Mouse (Mus musculus): ENCODE results near the gene 1700029I15Rik.
"Not testable (repeated sequence)": the region's sequence is repeated elsewhere in the genome, so short reads cannot be mapped to it uniquely, and the experiment has no call there.

The 1700029I15Rik gene

DNA sequence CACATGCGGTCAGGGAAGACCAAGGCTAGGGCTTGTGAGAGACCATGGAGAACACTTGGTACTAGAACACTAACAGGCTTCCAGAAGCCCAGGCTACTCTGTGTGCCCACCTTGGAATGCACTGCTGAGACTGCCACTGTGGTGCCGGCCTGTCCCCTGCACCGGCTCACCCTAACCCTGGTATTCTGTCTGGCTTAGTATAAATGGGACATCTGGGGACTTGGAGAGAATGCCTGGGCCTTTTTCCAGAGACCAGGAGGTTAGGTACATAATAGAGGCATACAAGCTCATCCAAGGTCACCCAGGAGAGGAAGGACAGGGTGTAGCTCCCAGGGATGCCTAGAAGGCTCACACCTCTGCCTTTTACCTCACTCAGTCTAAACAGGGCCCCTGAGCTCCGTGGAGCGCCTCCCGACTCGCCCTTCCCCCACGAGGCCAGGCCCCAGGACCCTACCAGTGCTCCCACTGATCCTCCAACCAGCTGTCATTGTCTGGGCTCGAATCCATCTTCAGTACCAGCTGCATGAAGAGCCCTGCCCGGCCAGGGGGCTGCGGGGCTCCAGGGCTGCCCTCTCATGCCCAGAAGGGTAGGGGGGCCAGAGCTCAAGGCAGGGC lies 9.5 kb downstream of the 1700029I15Rik start:
- peak; percentile 33 for DNase-seq (ENCODE audit: low read depth, low spot score)

DNA sequence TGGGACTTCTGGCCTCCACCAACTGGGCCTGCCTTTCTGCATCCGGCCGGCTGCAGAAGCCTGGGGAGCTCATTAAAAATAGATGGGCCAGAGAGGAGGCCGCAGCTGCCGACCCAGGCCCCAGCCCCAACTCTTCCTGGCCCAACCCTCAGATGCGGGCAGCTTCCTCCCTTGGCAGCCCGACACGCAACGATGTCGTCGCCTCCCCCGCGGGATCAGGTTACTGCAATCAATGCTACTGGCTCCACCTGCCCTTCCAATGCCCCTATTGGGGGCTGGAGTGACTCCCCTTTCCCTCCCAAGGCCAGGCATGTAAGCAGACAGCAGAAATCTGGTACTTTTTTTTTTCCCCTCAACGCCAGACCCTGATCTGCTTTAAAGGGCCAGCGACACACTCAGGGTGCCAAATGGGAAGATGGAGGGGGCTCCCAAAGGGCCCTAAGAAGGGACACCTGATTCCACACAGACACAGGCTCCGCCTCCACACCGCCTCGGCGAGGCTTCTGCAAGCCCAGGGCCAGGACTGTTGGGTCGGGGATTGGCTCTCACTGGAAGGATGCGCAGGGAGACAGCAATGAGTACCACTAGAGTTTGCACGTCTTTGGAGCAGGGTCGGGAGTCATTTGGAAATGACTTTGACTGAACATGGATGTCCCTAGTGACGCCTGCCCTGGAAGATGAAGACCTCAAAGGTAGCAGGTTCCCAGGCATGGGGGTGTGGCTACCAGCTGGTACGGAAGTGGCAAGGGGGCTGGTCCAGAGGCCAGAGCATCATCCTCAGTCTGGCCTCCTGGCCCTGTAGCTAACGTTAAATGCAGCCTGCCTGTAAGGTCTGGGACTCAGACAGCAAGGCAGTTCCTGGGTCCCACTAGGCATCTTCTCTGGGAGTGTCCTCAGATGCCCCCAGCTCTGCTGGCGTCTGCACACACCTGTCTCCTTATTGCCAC lies 10.3 kb downstream of the 1700029I15Rik start:
- peak; percentile 76 for DNase-seq (ENCODE audit: low read depth, low spot score)

DNA sequence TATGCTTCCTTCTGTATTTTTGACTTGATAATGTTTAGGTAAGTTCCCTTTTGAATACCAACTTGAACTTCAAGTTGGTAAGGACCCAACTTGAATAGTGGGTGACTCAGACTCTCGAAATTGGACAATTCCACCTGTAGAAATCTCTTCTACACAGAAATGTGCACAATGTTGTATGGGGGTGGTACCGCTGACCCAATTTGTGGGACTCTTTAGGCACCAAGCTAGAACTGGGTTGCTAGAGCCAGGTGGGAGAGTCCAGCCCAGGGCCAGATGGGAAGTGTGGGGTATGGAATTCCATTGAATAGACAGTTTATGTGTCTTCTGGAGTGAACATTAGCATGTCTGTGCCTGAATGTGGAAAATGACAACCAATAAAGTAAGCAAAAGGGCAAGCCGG lies 13.2 kb downstream of the 1700029I15Rik start:
- DNase-seq (ENCODE audit: low read depth, low spot score), result no peak

DNA sequence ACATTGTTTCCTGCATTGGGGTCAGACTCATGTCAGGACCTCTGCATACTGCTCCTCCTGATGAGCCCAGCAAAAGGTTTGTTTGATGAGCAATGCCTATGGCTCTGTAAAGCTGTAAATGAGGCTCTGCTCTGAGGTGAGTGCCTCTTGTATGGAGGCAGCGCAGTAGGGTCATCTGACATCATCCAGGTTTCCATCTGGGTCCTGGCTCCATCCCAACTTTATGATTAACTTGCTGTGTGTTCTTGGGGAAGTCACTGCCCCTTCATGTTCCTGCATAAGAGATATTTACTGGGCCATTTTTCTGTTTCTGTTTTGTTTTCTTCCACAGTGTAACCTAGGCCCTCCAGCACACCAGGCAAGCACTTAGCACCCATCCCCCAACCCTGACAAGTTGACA lies 15.1 kb downstream of the 1700029I15Rik start:
- no peak for DNase-seq (ENCODE audit: low read depth, low spot score)

DNA sequence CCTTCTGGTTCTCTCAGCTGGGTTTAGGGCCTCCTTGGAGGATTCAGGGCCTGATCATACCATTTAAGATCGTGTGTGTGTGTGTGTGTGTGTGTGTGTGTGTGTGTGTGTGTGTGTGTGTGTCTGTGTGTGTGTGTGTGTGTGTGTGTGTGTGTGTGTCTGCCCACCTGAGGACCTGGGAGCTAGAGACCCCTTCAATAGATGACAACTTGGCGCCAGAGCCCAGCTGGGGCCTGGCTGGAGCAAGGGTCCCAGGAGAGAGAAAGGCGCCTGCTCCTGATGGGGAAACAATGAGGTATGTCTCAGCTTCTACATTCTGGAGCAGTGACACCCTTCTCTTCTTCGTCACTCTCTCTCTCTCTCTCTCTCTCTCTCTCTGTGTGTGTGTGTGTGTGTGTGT lies 17.5 kb downstream of the 1700029I15Rik start:
- DNase-seq (ENCODE audit: low read depth, low spot score), result not testable (repeated sequence)

DNA sequence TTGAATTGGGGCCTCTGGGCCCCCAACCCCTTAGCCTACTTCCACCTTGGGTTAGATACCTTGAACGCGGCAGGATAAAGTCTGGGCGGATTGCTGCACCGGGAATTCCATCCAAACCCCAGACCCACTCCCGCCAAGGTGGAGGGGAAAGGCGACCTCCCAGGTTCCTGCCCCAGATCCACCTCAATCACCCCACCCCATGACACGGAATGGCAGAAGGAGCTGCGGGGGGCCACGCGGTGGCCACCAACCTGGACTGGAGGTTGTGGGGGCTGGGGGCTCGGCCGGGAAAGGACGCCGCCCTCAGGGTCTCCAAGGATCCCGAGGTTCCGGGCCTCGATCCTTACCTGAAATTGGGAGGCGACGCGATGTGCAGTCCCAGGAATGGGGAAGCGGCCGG lies 18.3 kb downstream of the 1700029I15Rik start:
- peak; percentile 30 for DNase-seq (ENCODE audit: low read depth, low spot score)

DNA sequence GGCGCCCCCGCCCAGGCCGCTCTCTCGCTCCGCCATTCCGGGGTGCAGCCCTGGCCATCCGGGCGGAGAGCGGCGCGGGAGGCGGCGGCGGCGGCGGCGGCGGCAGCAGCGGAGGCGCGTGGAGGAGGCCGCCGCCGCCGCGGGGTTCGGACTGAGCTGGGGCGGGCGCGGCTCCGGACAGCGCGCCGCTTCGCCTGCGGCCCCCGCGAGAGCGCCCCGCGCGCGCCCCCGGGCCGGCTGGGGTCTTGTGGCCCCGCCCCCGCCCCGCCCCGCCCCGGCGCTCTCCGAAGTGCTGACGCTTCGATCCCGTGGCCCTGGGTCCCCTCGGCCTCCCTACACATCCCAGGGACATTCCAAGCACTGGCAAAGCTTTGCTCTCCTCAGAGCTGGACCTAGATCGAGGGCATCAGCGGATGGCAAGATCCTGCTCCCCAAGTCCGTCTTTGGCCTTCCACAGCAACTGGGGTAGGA lies 18.8 kb downstream of the 1700029I15Rik start, which contains the start of gene Mapk8ip1:
Mapk8ip1 (minus strand) TSS at position 173 of the 471 bp plus-strand sequence.
- DNase-seq (ENCODE audit: low read depth, low spot score), result peak; percentile 54

DNA sequence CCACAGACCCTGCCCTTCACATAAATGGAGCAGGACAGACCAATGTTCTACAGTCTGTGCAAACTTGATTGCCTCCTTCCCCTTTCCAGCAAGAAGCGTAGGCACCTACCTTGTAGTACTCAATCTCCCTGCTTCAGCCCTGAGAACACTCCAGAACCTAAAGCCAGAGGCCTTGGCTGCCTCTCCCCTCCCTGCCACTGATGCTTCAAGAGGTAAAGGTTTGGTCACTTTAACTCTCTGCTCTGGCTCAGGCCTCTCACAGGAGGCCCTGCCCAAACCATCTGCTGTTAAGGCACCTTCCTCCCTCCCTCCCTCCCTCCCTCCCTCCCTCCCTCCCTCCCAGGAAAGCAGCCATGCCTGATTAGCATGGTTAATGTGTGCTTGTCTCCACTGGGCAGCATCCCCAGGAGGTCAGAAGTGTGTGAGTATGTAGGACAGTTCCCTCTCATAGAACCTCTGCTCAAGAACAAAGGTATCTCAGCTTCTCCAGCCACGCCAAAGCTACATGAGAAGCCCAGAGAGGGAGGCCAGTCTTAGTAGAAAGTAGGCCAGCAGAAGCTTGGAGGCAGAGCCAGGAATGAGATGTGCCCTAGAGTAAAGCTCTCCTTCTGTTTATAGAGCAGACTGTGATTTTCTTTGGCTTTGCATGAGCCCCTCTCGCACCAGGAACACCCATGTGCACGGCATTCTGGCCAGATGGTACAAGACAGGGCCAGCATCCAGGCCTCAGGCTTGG lies 20.4 kb downstream of the 1700029I15Rik start:
- no peak for DNase-seq (ENCODE audit: low read depth, low spot score)

DNA sequence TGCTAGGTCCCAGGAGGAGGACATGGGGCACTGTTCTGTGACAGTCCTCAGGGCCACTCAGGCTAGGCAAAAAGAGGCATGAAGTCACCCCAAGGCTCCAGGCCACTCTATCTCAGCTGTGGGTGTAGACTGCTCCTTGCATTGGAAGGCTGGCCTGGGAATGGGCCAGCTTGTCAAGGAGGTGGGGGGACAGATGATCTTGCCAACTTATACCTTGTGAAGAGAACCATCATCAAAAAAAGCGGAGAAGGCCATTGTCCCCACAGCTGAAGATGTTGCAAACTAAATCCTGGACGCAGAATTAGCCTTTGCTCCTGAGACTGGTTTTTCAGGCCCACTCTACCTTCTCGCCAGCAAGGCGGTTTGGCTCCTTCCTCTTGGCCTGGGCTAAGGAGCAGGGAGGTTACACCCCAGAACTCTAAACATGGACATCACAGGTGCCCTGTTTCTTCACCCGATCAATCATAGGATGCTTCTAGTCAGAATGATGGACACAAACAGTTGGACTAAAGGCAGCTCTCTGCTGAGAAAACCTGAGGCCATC lies 21.5 kb downstream of the 1700029I15Rik start:
- DNase-seq (ENCODE audit: low read depth, low spot score), result no peak

DNA sequence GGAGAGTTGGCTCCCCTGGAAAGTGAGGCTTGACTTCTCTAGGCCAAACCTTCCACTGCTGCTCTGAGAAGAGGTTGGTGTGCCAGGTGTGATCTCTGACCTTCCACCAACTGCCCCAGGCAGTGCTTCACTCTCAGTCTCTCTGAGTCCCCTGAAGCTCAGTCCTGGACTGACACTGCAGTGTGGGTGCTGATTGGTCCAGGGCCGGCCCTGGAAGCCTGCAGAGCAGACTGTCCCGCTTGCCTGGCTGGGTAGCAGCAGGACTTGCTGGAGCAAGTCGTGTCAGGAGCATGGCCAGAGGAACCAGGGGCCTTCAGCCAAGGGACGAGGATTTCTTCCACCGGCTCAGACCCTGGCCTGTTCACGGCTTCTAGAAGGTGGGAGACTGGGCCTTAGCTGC lies 22.4 kb downstream of the 1700029I15Rik start:
- DNase-seq (ENCODE audit: low read depth, low spot score), result no peak

DNA sequence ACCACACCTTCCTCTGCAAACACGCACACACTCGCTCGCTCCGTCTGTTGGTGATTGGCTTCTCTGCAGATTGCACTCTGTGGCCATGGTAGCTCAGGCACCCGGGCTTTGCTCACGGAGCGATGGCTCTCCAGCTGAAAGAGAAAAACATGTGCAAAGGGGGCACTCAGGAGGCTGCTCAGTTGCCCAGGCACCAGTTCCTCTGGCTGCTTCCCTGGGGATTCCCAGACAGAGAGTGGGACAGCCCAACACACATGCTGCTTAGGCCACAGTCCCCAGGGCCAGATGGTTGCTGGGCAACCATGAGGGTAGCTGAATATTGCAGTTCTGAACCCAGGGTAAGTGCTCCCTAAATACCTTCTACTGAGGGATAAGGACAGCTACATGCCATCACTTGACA lies 23.3 kb downstream of the 1700029I15Rik start:
- no peak for DNase-seq (ENCODE audit: low read depth, low spot score)

DNA sequence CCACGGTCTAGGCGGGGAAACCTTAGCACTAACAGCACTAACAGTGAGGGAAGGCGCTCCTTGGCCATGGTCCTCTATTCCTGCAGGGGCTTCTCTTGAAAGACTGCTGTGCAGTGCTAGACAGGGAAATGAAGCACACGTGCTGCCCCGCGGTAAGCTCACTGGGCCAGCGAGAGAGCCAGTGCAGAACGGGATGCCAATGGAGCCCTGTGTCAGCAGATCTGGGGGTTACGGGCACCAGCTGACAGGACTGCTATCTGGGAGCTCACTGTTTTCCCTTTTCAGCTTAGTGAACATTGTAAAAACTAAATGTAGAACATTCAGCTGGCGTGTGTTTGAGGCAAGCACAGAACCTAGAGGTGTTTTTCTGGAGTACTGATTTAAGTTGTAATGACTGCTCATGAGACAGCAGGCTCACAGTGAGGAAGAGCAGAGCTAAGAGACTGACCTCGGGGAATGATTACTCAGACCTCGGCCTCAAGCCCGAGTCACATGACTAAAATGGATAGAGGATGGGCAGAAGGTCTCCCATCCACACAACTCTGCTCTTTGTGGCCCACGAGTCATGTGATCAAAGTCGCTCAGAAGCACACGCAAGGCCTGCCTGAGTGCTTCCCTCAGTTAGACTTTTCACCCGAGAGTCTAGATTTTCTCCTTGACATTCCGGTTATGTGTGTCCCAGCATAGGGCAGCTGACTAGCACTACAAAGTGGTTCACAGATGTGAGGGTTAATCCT lies 26.1 kb downstream of the 1700029I15Rik start:
- no peak for DNase-seq (ENCODE audit: low read depth, low spot score)

DNA sequence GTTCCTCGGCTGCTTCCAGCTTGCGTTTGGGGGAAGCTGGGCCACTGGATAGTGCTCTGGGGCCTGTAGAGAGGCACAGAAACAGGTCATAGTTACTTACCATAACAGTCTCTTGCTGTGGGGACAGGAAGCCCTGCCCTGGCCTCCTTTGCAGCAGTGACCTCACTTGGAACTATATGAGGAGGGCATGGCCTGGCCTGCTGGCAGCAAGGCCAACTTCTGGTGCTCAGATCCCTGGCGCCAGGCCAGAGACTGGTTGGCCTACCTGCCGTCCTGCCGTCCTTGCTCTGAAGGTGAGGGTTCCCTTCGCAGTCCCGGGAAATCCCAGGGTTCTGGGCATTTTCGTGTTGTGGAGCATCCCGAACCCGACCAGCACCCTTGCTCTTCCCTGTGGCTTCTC lies 29.4 kb downstream of the 1700029I15Rik start:
- no peak for DNase-seq (ENCODE audit: low read depth, low spot score)

DNA sequence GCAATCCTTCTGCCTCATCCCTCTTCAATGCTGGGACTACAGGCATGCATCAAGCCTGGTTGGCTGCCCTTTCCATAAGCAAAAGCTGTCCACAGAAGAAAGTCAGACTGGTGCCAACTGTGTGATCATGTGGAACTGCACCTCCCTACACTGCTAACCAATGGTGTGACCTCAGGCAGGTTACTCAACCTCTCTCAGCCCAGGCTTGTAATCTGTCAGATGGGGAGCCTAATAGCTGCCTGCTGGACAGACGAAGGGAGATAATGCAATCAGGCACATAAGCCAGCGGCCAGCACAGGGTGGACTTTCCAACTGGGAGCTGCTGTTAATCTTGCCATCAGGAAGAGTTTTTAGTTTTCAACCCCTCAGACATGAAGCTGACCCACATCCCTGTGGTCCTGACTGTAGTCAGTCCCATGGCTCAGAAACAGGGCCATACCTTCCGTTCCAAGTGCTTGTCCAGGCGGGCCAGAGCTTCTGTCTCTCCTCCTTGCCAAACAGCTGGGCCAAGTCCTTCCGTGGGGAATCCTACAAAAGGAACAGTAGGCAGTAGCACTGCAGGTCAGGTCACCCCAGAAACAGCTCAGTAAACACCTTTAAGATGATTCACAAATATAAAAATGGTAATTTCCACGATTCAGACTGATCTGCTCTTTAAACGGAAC lies 39.5 kb downstream of the 1700029I15Rik start:
- no peak for DNase-seq (ENCODE audit: low read depth, low spot score)

DNA sequence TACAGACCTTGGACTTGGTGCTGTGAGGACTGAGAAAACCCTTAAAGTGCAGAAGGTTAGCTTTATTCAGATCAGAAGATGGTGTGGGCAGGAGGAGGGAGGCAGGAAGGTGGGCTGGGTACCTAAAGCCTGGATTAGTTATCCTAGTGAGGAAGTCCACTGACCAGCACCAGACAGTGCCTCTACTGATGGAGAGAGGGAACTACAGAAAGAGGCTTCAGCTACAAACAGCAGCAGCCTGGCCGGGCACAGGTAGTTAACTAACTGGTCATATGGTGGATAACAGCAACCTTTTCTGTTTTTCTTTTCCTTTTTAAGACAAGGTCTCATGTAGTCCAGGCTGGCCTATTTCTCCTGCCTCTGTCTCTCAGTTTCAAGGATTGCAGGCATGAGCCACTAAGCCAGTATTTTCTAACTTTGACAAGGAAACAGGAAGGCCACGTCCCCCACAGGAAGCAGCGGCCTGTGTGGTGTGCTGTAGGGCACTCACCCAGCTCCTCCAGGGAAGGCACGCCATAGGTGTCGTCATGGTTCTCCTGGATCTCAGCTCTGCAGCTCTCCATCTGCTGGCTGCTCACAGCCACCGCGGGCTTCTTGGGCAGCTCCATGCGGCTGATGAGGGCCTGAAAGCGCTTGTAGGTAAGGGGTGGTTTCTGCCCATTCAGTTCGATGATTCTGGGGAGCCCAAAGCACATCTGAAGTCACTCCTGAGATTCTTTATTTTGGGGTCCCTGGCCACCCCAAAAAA lies 40.2 kb downstream of the 1700029I15Rik start:
- DNase-seq (ENCODE audit: low read depth, low spot score), result peak; percentile 53

DNA sequence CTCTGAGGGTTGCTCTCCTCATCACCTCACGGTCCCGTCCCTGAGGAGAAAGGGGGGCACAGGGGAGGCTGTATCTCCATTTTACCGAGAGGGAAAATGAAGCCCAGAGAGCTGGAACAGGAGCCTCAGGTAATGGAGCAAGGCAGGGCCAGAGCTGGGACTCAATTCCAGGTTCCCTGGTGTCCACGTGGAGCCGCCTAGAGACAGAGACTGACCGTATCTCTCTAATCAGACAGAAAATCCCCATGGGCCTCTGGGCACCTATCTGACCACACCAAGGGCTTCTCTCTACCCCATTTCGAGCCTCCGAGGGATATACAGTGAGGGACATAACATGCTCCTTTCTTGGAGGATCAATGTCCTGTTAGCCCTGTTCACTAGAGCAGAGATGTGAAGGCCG lies 40.8 kb downstream of the 1700029I15Rik start:
- no peak for DNase-seq (ENCODE audit: low read depth, low spot score)

DNA sequence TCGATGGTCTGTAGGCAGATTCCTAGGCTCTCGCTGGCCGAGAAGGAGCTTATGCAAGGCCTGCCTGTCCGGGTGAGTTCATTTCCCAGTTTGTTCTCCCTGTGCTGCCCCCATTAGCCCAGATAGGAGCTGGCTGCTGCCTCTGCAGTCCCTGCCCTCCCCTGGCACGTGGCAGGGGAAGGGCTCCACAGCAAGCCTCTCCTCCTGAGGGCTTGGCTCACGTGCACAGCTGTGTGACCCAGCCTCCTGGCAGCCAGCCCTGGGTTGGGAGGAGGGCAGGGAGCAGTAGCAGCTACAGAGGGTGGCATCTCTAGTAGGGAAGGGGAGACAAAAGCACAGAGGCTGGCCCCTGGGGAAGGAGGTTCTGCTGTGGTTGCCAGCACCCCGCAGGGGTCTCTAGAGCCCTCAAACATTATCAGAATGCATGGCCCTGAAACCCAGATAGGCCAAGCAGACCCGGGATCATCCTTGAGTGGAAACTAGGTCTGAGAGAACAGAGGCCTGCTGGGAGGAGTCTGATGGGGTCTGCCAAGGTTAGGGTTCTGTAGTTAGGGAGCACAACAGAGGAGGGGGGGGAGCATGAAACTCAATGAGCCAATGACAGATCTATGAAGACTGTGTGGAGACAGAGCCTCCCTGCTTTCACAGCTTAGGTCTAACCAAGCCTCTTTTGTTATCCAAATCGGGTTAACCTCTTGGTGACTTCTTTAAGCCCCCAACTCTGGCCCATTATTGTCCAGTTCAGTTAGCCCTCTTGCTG lies 41.5 kb downstream of the 1700029I15Rik start:
- peak; percentile 87 for DNase-seq (ENCODE audit: low read depth, low spot score)

DNA sequence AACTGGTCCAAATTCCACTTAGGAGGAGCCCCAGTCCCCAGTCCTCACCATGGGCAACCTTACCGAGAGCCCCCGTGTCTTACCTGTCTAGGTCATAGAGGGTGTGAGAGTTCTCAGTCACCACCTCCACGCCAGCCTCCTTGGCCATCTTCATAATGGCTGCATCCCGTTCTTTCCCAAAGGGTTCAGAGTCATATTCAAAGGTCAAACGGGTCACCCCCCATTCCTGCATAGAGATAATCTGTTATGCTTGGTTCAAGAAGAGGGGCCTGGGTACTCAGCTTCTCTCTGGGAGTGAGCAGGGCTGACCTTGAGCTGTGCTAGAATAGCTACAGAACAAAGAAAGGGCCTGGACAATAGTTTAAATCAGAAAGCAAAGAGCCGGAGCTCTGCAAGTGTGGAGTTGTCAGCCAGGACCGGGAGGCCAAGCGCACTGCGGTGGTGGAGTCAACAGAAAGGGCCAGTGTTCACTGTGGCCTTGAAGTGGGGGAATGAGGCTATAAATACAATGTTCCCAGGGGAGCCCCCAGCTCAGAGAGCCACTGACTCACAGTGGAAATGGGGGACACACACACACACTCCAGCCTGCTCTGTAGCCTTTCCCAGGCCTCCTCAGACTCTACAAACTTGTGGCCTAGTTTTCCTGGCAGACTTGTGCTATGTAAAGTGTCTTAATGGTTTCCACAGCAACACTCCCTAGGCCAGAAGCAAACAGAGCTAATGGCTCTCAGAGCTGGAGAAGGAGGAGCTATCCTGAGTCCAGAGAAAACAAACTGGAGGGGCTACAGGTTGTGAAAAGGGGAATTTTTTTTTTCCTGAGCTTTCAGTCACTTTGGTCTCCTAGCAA lies 42.3 kb downstream of the 1700029I15Rik start:
- peak; percentile 92 for DNase-seq (ENCODE audit: low read depth, low spot score)

All from R1 (cell line).